Mouse (Mus musculus) gastrocnemius, postnatal 36 days (tissue): Measurements from ENCODE around the gene Nae1. TPM values are rescaled to one million over a fixed set of nuclear protein-coding genes. Genes with fewer than 3 reads are reported as not detected.
A peak's percentile ranks its signal among the peaks of the same experiment; 100 is the strongest.

ENCODE experiments used
- DNase-seq, 2 experiments: peaks; one replicate each; pipeline ENCODE4 v3.0.0; 2022
- intact Hi-C: fragments of 180-260 bp; cut with DNase I; formaldehyde crosslinking; loops from one replicate; pipeline ENCODE4 v1.15.1; 2025
- total RNA-seq, 2 experiments: library from RNA; stranded (reverse); gene quantifications; 2 replicates each; pipeline ENCODE4 v1.2.3; 2021

Nae1 gene
- total RNA-seq, 2 experiments from 2014 or later = 18.6 to 23.8 TPM

- DNase-seq = peak in 1 of 2 experiments; percentile 39
- intact Hi-C loops = loop anchor here (2.0 kb wide), 1 partner anchor 32 kb away; no protein-coding TSS in a partner anchor
Observed at GRCm38 (mm10) chr8:104534779-104535141, 323 bp upstream of the Nae1 start.

GRCm38 (mm10) chr8:104533551-104533950 is 886 bp downstream of the Nae1 start:
- no peak for DNase-seq
- intact Hi-C loops = no loop called here

GRCm38 (mm10) chr8:104529671-104530070 is 4.8 kb downstream of the Nae1 start:
- DNase-seq = no peak
- intact Hi-C loops = no loop called here

GRCm38 (mm10) chr8:104517872-104518271 is 16.6 kb downstream of the Nae1 start:
- no peak for DNase-seq
- intact Hi-C loops = no loop called here

GRCm38 (mm10) chr8:104510134-104510533 is 24.3 kb downstream of the Nae1 start:
- DNase-seq = no peak
- intact Hi-C loops = no loop called here

GRCm38 (mm10) chr8:104509061-104510006 is 25.1 kb downstream of the Nae1 start, which contains the start of gene Terb1:
Terb1 (minus strand) TSS chr8:104509910.
- intact Hi-C loops = no loop called here
- peak; percentile 7 to 14 for DNase-seq

GRCm38 (mm10) chr8:104479091-104479490 is 55.3 kb downstream of the Nae1 start:
- no peak for DNase-seq
- intact Hi-C loops = no loop called here

GRCm38 (mm10) chr8:104472465-104472864 is 62.0 kb downstream of the Nae1 start:
- intact Hi-C loops = no loop called here
- no peak for DNase-seq

GRCm38 (mm10) chr8:104467463-104467862 is 67.0 kb downstream of the Nae1 start:
- intact Hi-C loops = no loop called here
- DNase-seq = no peak

Other genes starting within 250 kb of the Nae1 start
- not detected for gene Cmtm2a, start 241.5 kb downstream of the Nae1 start, total RNA-seq
- gene Gm45711, start 224.6 kb downstream of the Nae1 start, total RNA-seq = not detected
- not detected for gene Cmtm1, start 224.5 kb downstream of the Nae1 start, total RNA-seq
- not detected for gene Gm11020, start 213.1 kb downstream of the Nae1 start, total RNA-seq
- gene Cmtm2b, start 212.4 kb downstream of the Nae1 start, total RNA-seq = not detected
- 1 to 10 TPM; 5.1 to 5.7 TPM for gene Cmtm3, start 195.2 kb downstream of the Nae1 start, total RNA-seq
- 1 to 10 TPM; 4.2 to 4.9 TPM for gene Cmtm4, start 138.8 kb downstream of the Nae1 start, total RNA-seq
- gene Dync1li2, start 91.6 kb downstream of the Nae1 start, total RNA-seq = 100 to 1,000 TPM in 1 of 2 experiments, 10 to 100 TPM in 1; 82.6 to 121 TPM
- not detected for gene Terb1, start 24.7 kb downstream of the Nae1 start, total RNA-seq
- gene Car7, start 52 bp upstream of the Nae1 start, total RNA-seq = under 1 TPM; 0.25 to 0.61 TPM
- 1 to 10 TPM; 4.2 to 7.4 TPM for gene Pdp2, start 56.8 kb upstream of the Nae1 start, total RNA-seq
- gene Cdh16, start 89.8 kb upstream of the Nae1 start, total RNA-seq = not detected
- gene Rrad, start 96.7 kb upstream of the Nae1 start, total RNA-seq = 1 to 10 TPM; 2.2 to 2.9 TPM
- gene Ciao2b, start 107.3 kb upstream of the Nae1 start, total RNA-seq = 10 to 100 TPM; 29.1 to 29.4 TPM
- not detected for gene Ces2a, start 199.4 kb upstream of the Nae1 start, total RNA-seq